Mouse (Mus musculus): Measurements from ENCODE around the gene Arf3.
A peak's percentile ranks its signal among the peaks of the same experiment; 100 is the strongest.

The Arf3 gene

DNA sequence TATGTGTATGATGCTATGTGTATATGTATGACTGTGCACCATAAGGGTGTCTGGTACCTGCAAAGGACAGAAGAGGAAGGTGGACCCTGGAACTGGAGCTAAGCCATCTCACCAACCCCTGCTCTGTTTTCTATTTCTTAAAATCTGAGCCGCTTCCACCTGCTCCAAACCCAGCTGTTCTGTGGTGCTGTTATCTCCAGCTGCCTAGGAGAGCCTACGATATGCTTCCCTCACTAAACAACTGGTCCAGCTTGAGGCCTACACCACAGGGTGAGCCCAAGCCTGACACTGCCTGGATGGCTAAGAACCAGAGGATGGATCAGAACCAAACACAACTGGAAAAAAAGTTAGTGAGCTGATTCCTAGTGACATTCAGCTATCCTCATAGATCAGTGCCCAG, 8.9 kb downstream of the Arf3 start:
- DNase-seq (ENCODE audit: low read depth, low spot score): no peak

DNA sequence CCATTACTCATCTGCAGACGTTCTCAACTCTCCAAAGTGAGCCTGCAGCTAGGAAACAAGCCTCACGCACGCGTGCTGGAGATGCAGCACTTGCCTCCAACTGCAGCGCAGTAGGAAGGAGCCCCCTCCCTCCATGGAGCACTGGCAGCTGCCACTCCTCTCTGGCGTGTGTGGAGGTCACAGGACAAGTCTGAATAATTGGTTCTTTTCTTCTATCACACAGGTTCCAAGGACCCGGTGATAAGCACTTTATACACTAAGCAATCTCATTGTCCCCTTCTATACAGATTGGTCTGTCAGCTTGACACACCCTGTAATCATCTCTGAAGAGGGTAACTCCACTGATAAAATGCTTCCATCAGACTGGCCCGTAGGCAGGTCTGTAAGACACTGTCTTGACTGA, 10.0 kb downstream of the Arf3 start:
- DNase-seq (ENCODE audit: low read depth, low spot score): no peak

DNA sequence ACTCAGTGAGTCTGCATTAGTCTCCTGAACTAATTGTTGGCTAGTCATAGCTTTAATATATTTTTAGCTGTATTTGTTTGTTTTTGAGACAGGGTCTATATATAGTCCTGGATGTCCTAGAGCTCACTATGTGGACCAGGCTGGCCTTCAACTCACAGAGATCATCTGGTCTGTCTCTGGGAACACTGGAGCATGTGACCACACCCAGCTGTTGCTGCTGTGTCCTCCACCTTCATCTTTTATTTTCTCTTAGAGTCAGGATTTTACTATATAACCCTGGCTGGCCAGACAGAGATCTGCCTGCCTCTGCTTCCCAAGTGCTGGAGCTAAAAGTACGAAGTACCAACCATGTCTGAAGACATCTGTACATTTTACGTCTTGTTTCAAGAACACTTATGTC, 13.9 kb downstream of the Arf3 start:
- DNase-seq (ENCODE audit: low read depth, low spot score): no peak

DNA sequence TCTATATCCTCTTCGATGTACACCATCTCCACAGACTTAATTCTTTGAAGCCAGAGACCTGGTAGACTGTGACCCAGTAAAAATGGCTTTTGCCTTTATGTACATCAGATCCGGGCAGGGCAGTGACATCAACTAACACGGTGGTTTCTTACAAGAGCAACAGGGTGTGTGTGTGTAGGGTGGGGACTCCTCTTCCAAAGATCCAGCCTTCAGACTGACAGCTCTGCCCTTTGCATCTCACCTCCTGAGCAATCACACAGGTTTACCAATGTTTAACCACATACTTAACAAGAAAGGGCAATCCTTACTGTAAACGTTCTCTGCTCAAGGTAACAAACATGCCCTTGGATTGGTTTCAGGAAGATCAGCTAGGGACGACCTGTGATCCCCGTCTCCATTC, 15.7 kb downstream of the Arf3 start:
- no peak for DNase-seq (ENCODE audit: low read depth, low spot score)

DNA sequence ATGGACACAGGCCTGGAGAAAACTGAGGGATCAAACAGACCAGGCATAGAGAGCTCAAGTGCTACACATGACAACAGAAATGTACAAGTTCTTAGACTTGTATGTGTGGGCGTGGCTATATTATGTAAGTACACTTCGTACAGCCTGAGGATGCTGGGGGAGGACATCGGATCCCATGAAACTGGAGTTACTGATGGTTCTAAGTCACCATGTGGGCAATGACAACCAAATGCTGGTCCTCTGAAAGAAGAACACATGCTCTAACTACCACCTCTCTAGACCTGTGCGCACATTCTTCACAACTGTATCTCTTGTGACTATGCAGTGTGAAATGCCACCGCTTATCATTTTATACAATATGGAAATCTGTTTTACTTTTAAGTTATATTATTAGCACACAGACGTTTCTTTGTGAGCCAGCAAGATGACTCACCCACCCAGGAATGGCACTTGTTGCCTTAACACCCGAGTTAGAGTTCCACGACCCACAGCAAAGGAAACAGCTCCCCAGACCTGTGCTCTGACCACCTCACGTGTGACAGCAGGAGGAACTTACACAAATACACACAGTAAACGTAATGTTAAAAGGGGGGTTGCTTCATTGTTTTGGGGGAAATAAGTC, 16.6 kb downstream of the Arf3 start:
- DNase-seq (ENCODE audit: low read depth, low spot score): no peak

DNA sequence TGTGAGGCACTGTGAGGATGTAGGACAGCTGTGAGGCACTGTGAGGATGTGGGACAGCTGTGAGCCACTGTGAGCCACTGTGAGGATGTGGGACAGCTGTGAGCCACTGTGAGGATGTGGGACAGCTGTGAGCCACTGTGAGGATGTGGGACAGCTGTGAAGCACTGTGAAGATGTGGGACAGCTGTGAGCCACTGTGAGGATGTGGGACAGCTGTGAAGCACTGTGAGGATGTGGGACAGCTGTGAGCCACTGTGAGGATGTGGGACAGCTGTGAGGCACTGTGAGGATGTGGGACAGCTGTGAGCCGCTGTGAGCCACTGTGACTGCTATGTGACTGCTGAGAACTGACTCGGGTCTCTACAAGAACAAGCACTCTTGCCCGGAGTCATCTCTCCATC, 19.2 kb downstream of the Arf3 start:
- DNase-seq (ENCODE audit: low read depth, low spot score): peak; percentile 48

DNA sequence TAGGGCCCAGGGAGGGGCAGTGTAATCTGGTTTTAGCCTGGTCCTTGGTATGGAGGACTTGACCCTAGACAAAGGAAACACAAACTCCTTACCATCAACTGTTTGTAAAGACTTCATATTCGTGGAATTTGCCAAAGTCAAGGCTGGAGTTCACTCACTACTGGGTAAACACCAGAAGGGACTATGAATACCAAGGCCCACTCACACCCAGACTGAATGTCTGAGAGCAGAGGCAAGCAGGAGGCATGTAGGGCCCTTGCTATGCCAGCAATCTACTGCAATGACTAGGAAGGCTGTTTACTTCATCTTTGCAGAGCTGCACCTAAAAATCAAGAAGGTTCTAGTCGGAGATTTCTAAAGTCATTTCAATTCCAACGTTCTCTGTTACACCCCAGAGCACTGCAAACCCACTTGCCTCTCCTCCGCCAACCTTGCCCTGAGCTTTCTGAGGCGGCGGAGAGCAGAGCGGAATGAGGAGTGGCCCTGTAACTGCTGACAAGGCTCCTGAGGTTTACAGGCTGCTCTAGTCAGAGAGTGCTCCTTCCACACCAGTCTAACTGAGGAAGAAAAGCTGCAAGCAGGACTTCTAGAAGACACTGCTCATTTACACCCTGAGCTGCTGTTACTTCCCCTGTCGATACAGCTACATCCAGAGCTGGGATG, 20.1 kb downstream of the Arf3 start:
- DNase-seq (ENCODE audit: low read depth, low spot score): no peak

DNA sequence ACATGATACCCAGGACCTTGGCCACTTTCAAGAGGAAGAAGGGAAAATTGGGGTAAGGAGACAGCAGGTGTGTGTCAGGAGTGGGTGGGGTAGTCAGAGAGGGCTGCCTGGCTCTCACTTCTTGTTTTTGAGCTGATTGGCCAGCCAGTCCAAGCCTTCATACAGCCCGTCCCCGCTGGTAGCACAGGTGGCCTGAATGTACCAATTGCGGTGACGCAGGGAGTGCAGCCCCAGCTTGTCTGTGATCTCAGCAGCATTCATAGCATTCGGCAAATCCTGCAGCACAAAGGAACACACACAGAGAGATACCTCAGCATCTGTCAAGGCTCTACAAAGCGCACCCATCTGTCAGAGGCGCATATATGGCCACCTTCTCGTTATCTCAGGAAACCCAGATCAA, 22.8 kb downstream of the Arf3 start:
- DNase-seq (ENCODE audit: low read depth, low spot score): no peak

DNA sequence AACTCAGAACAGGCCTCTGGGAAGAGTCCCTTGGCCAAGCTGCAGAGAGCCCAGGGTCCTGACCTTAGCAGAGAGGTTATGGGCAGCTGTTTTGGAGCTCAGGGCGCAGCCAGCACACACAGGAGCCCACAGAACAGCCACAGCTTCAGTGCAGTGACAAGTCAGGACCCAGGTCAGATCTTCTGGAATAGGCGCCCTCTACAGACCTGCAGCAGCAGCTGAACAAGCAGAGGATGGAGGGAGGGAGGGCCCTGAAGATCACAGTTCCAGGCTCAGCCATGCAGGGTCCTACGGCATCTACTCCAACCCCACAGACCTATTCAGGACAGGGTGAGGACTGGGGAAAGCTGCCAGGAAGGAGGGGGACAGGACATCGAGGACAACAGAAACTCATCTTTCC, 24.2 kb downstream of the Arf3 start:
- DNase-seq (ENCODE audit: low read depth, low spot score): no peak

DNA sequence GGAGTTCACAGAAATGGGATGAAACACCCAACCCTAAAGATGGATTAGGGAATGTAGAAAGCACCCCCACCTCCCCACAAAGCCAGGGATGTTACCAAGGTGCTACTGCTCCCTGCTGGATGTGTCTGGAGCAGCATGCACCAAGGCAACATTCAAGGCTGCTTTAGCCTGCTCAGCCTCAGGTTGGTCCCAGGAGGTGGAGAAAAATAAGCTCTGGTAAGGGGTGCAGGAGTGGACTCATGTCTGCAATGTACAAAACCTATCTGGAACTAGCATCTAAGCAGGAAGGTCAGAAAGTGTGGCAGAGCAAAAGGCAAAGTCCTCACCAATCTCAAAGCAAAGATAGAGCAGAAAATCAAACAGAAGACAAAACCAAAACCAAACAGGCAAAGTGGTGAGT, 25.1 kb downstream of the Arf3 start:
- DNase-seq (ENCODE audit: low read depth, low spot score): peak; percentile 49

DNA sequence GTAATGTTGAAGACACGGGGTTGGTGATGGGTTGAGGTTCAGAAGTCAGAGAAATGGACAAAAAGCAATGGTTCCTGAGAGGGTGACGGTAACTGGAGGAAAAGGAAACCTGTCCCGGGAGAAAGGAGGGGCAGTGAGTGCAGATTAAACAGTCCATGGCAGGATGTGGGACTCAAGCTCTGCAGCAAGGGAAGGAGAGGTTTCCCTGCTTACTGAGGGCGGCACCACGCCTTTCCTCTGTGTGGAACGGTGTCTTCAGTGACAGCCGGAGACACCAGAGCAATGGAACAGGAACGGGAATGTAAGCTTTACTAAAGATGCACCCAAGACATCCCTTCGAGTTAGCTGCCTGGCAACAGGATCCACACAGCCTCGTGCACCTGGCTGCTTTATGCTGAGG, 26.5 kb downstream of the Arf3 start:
- no peak for DNase-seq (ENCODE audit: low read depth, low spot score)

DNA sequence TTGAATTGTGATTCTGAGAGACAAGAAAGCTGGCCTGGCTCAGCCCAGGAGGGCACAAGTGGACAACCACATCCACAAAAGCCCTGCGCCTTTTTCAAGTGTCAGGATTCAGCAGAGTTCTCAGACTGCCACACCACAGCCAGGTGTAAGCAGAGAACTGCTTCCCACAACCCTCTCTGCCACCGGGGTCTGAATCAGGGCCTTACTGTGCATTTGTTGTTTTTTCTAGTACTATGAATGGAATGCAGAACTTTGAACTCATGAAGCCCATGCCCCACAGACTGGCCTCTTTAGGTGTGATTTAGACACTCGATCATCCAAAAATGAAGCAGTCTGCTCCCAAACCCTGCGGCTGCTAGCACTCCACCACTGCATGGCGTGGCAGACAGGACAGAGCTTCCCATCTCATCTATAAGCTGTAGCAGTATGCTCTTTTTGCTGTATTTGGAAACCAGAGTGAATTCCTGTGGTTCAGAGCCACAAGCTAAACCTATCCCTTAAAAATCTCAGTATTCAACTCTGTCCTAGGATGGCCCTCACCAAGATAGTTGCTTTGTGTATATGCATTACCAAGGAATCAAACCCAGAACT, 28.9 kb downstream of the Arf3 start:
- DNase-seq (ENCODE audit: low read depth, low spot score): no peak

DNA sequence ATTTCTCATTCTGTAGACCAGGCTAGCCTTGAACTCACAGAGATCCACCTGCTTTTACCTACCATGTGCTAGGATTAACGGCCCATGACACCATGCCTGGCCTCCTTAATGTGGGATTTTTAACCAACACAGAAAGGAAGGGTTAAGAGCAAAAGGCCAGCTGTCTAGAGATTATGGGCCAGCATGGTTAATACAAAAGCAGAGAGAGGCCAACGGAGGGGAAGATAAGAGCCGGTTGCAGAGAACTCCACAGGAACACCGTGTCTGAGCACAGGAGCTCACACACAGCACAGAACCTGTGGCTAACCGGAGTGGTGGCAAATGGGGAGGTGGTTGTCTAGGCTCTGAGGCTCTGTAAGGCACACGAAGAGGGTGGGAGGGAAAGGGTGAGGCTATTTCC, 29.6 kb downstream of the Arf3 start:
- DNase-seq (ENCODE audit: low read depth, low spot score): no peak

DNA sequence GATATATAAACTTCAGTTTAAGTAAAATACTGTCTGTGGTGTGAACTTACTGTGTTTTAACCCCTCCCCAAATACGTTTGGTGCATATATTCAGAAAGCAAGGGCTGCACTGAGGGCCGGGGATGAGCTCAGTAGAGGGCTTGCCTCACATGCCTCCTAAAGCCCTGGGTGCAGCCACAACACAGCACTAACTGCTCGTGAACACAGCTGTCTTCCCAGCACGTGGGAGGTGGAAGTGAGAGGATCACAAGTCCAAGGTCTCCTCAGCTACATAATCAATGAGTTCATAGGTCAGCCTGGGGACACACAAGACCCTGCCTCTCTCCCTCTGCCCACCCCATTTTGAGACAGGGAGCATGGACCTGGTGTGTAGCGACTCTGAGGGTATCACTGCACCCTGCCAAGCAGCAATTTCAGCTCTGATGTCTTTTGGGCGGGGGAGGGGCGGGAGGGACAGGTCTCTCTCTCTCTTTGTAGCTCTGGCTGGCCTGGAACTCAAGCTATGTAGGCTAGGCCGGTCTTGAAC, 30.9 kb downstream of the Arf3 start:
- no peak for DNase-seq (ENCODE audit: low read depth, low spot score)

DNA sequence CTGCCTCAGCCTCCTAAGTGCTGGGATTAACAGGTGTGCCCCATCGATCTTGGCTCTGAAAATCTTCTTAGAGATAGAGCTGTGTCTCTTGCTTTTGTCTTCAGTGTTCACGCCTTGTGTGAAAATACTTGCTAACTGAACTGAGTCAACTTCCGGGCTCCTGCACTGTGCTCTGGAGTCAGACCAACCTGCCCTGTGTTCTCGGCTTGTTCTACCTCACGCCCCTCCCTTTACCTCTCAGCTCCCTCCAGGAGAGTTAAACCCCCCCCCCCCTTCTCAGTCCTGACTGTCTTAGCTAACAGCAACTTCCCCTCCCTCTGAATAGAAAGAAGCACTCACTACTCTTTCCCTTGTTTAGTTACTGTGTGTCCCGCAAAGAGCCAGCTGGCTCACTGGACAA, 32.2 kb downstream of the Arf3 start:
- DNase-seq (ENCODE audit: low read depth, low spot score): peak; percentile 44

DNA sequence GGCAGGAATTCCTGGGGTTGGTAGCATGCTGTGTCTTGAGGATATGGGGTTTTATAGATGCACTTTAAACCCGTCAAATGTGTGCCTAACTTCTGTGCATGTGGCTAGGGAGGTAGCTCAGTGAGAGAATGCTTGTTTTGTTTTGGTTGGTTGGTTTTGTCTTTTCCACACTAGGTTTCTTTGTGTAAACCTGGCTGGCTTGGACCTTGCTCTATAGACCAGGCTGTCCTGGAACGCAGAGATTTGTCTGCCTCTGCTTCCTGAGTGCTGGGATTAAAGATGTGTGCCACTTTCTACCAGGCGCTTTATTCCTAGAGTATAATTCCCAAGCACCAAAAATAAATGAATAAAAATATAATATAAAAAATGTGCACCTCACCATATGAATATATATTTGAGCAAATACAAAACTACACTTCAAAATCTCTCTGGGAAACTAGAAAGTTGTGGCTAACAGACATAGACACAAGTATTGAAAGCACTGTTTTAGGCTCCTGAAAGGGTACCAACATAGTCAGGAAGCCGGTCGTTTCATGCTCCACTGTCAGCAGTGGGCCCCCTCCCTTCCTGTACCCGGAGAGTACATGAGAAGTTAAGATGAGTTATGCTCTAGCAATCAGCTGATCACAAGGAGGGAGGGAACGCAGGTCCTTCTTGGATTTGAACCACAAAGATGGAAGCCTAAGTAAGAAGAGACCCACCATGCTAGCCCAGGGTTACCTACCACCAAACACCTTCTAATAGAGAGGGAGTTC, 33.0 kb downstream of the Arf3 start:
- peak; percentile 23 for DNase-seq (ENCODE audit: low read depth, low spot score)

DNA sequence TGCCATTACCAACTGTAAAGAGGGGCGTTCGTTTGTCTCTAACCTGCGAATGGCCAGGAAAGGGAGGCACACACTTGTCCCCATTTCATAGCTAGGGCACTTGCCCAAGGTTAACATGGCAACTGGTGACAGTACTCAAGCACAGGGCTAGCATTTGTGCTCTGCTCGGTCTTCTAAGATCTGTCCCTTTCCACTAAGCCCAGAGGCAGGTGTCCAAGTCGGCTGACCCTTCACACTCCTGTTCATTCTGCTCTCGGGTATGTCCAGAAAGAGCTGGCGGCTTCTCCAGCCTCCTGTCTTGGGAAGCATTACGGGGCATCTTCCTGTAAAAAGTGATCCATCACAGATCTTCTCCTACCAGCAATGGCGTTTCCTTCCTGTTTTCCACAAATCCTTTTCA, 34.6 kb downstream of the Arf3 start:
- no peak for DNase-seq (ENCODE audit: low read depth, low spot score)

DNA sequence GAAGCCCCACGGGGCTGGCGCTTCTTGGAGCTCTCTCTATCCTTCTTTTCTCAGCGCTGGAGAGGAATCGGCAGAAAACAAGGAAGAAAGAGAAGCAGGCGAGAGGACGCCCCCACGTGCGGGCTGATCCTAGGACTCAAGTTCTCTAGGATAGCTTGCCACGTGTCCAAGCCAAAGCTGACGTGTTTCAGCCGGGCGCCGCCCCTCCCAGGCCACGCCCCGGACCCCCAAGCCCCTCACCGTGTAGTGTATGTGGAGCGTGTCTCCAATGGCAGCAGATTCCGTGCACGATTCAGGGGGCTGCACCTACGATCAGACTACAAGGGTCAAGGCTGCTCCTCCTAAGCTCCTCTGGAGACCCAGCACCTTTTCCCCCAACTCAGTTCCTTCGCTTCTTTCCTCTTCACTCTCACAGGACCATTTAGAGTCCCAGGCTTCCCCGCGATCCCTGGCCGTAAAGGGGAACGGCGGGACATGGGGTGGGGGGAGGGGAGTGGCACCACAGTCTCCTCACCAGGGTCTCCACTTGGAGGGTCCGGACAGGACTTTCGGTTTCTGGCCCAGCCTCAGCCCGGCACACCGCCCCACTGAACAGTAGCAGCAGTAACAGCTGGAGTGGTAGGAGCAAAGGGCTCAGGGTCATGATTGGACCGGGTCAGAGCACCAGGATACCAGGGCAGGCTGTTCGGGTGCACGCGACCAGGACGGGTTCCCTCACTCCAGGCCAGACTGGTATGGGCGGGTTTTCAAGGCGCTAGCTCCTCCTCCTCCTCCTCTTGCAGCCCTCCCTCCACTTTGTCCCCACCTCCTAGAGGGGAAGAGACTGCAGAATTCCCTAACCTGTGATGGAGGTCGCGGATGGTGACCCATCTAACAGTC, 35.3 kb downstream of the Arf3 start, which contains the start of gene Fkbp11:
Gene Fkbp11, minus strand, starts transcription at position 756 of the 879 bp plus-strand sequence.
- DNase-seq (ENCODE audit: low read depth, low spot score): peak; percentile 53

DNA sequence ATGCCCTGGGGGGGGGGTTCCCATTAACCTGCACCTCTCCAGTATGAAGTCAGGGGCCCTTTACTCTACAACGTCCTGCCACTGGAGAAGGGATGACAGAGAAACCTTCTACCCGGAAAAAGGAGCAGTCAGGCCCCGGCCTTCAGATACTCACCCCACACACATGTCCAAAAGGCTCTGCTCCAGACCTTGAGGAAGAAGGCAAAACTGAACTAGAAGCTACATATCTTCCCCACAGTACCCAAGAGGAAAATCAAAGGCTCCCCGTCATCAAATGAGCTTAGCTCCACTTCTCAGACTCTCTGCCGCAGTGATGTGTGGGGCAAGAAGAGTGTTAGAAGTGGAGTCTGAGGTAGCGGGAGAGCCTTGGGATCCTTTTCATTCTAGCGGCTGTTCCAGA, 36.3 kb downstream of the Arf3 start:
- DNase-seq (ENCODE audit: low read depth, low spot score): no peak

DNA sequence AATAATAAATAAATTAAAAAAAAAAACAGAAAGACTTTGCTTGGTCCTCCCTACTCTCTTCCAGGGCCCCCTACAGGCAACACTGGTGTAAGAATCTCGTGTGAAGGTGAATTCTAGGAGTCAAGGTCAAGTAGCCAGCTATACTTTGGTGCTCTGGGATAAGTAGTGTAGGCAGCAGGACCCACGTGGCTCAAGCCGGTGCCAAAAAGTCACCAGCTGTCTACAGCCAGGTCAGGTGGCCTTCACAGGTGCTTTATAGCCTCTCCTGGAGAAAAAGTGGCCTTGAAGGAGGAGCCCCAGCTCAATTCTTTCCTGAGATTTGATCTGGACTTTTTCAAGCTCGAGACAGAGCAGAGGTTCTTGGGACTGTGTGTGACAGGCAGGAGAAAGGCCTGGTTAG, 36.9 kb downstream of the Arf3 start:
- DNase-seq (ENCODE audit: low read depth, low spot score): no peak

DNA sequence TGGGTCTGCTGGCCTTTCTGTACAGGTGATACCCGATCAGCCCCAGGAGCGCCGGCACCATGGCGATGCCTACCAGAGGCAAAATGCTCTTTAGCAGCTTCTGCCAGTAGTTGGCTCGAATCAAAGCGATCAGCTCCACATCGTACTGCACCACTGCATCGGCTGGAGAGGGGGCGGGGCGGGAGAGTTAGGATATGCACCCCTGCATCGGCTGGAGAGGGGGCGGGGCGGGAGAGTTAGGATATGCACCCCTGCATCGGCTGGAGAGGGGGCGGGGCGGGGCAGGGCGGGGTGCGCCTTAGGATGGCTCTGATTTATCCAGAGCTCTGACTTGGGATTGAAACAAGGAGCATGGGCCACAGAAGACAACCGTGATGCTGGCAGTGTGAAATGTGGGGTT, 38.6 kb downstream of the Arf3 start:
- no peak for DNase-seq (ENCODE audit: low read depth, low spot score)

Data from CD4-positive, CD25-positive, alpha-beta regulatory T cell, adult 2 months (primary cell).